Mouse (Mus musculus) cortical plate, adult 2 months (tissue): ENCODE measurements around the gene Sms.

Source experiments
- CTCF ChIP-seq: fragments of 200-500 bp; IDR thresholded peaks from 2 replicates; pipeline ENCODE4 v1.5.1; 2011; ENCODE audit warnings: mild to moderate bottlenecking, control low read depth, low read length; ENCODE audit not compliant: insufficient read depth; ENCODE audit errors: extremely low read depth
- POLR2A ChIP-seq: fragments of 200-500 bp; IDR thresholded peaks from 2 replicates; pipeline ENCODE4 v1.6.1; 2011; ENCODE audit warnings: mild to moderate bottlenecking, low read length, control low read depth; ENCODE audit not compliant: insufficient read depth; ENCODE audit errors: extremely low read depth

- TF ChIP-seq POLR2A (no peak), CTCF (no peak)
Observed at GRCm38 (mm10) chrX:157481860-157482259, 10.2 kb downstream of the Sms start.
